Mouse (Mus musculus): Measurements from ENCODE around the gene Trak2. TPM values are rescaled to one million over a fixed set of nuclear protein-coding genes. Genes with fewer than 3 reads are reported as not detected.
"Not testable (repeated sequence)": the region's sequence is repeated elsewhere in the genome, so short reads cannot be mapped to it uniquely, and the experiment has no call there.

Trak2 gene
- polyA plus RNA-seq, 1 experiment from 2014 or later = 15.5 TPM

DNA sequence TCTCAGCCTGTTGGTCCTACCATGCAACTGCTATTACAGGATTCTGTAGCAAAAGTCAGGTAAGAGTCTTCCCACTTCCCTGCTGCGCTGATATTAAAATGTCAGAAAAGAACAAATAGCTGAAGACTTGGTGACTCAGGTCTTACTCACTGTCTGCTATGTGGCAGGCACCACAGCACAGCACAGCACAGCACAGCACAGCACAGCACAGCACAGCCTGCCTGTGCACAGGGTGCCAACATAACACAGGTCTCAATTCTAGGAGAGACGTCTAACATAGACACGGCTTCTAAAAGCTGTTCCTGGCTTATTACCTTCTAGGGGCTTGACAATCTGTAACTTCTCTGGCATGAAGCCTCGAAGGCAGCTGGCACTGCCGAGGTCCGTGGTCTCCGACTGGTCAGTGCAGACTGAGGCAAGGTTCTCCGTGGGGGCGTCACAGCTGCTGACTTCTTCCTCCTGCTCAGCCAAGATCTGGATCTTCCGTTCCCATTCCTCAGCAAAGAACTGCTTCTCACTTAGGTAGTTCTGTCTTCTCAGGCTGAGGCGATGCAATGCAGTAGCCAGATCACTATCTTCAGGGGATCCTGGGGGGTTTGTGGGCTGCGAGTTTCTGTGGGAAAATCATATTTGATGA, 63.5 kb downstream of the Trak2 start:
- Histone ChIP-seq H3K4me3 (ENCODE audit: low read depth, low read length) (no peak overlapping the region), H3K27ac (ENCODE audit: low read depth, low read length) (no peak overlapping the region), H3K27me3 (ENCODE audit: control insufficient read depth, insufficient read depth, low read length) (no peaks in the 10 kb centered on the region), H3K9ac (replicated peaks; ENCODE audit: low read depth, low read length) (no peak overlapping the region), H3K9me3 (ENCODE audit: control insufficient read depth, low read length) (no peaks in the 10 kb centered on the region), H3K36me3 (ENCODE audit: control insufficient read depth, insufficient read depth, low read length) (peaks cover 31% of the 10 kb centered on the region), H3K4me1 (ENCODE audit: control insufficient read depth, insufficient read depth, low read length) (no peaks in the 10 kb centered on the region), H3K4me2 (ENCODE audit: low read depth, low read length) (no peak overlapping the region)
- 97% methylated on average over 12 of the region's 12 CpGs for WGBS
- no peak for ATAC-seq (ENCODE audit: low read depth)

DNA sequence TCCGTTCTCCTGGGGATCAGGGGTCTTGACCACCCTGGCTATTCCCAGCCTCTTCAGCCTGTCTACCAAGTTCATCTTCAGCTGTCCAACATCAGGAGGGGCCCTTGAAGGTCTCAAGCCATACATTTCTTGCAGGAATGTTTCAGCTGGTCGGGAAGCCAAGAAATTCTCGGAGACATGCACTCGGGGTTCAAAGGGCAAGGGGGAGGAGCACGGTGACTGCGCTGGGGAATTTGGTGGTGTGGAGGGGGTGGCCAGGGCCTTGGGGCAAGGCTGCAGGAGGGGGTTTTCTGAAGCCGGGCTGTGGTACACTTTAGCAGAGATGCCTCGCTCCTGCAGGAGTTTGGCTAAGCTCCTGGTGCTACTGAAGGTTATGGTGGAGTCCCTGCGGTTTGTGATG, 69.5 kb downstream of the Trak2 start:
- no peak overlapping the region for H3K9ac ChIP-seq (replicated peaks; ENCODE audit: low read depth, low read length)
- H3K9me3 ChIP-seq (ENCODE audit: control insufficient read depth, low read length) = no peaks in the 10 kb centered on the region
- H3K4me2 ChIP-seq (ENCODE audit: low read depth, low read length) = no peak overlapping the region
- no peak overlapping the region for H3K27ac ChIP-seq (ENCODE audit: low read depth, low read length)
- H3K27me3 ChIP-seq (ENCODE audit: control insufficient read depth, insufficient read depth, low read length) = no peaks in the 10 kb centered on the region
- H3K4me1 ChIP-seq (ENCODE audit: control insufficient read depth, insufficient read depth, low read length) = no peaks in the 10 kb centered on the region
- no peak for ATAC-seq (ENCODE audit: low read depth)
- WGBS = 89% methylated on average over 9 of the region's 9 CpGs
- H3K4me3 ChIP-seq (ENCODE audit: low read depth, low read length) = no peak overlapping the region
- H3K36me3 ChIP-seq (ENCODE audit: control insufficient read depth, insufficient read depth, low read length) = peaks cover 22% of the 10 kb centered on the region

DNA sequence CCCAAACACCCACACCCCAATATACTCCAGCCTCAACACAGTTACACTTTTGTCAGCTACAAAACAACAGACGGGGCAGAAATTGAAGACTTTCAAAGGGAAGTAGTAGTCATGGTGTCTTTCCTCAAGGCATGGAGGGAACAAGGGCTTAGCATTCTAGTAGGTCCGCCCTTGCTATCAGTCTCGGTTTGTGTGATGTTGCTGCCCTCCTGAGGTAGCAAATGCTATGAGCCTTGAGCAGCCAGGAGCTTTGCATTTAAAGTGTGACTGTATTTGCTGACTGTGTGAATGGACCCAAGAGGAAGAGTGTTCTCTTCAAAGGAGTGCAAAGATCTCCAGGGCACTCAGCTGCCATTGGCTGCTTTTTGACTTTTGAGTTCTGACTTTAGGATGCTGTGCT, 75.7 kb downstream of the Trak2 start:
- H3K4me2 ChIP-seq (ENCODE audit: low read depth, low read length); H3K27me3 ChIP-seq (ENCODE audit: control insufficient read depth, insufficient read depth, low read length); H3K9ac ChIP-seq (replicated peaks; ENCODE audit: low read depth, low read length); H3K27ac ChIP-seq (ENCODE audit: low read depth, low read length); H3K4me1 ChIP-seq (ENCODE audit: control insufficient read depth, insufficient read depth, low read length); H3K9me3 ChIP-seq (ENCODE audit: control insufficient read depth, low read length); H3K4me3 ChIP-seq (ENCODE audit: low read depth, low read length); H3K36me3 ChIP-seq (ENCODE audit: control insufficient read depth, insufficient read depth, low read length): not testable (repeated sequence)
- peak; percentile 44; the same call in 1 of the 2 replicates for ATAC-seq (ENCODE audit: low read depth)
- WGBS = 49% methylated on average over 3 of the region's 3 CpGs

DNA sequence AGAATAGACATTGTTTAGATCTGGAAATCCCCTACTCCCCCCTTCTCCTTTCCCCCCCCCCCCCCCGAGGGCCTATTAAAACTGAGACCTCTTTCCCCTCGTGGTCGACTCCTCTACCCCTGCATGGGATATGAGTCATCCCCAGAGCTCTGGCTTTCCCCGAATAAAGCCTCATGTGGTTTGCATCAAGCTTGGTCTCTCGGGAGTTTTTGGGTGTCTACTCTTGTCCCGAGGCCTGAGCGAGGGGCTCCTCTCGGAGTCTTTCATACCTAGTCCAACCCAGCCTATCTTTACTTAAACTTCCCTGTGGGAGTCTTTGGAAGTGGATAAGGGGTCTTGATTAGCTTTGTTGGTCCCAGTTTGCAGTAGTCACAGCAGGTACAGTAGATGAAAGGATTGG, 80.8 kb downstream of the Trak2 start:
- H3K9ac ChIP-seq (replicated peaks; ENCODE audit: low read depth, low read length); ATAC-seq (ENCODE audit: low read depth); H3K9me3 ChIP-seq (ENCODE audit: control insufficient read depth, low read length); H3K27ac ChIP-seq (ENCODE audit: low read depth, low read length); H3K4me3 ChIP-seq (ENCODE audit: low read depth, low read length); H3K4me1 ChIP-seq (ENCODE audit: control insufficient read depth, insufficient read depth, low read length); H3K36me3 ChIP-seq (ENCODE audit: control insufficient read depth, insufficient read depth, low read length); H3K4me2 ChIP-seq (ENCODE audit: low read depth, low read length); H3K27me3 ChIP-seq (ENCODE audit: control insufficient read depth, insufficient read depth, low read length): not testable (repeated sequence)
- 95% methylated on average over 8 of the region's 8 CpGs for WGBS

DNA sequence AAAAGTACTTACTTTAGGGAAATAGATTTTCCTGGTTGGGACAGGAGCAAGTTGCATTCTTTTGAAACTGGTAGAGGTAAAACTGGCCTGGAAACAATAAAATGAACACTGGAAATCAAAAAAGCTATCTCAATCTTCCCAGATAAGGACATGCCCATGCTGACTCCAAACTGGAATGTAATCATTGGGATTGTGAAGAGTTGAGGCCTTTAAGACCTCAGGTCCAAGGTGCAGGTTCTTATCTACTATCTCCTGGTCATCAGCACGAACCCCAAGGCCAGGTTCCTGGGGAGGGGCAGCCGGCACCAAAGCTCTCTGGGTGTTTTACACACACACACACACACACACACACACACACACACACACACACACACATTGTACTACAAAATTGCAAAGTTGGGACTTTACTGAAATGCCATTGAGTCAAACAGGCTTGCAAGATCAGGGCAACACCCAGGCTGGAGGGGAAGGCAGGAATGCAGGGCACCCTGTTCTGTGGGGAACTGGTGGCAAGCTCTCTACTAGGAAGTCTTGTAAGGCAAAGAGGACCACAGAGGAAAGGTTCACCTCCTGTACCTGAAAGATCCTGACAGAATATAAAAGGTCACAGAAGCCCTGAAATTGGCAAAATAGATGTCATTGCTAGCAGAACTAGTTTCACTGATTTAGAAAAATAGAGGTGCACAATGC, 81.6 kb downstream of the Trak2 start:
- H3K27me3 ChIP-seq (ENCODE audit: control insufficient read depth, insufficient read depth, low read length); H3K4me3 ChIP-seq (ENCODE audit: low read depth, low read length); H3K4me2 ChIP-seq (ENCODE audit: low read depth, low read length); H3K27ac ChIP-seq (ENCODE audit: low read depth, low read length); ATAC-seq (ENCODE audit: low read depth); H3K9ac ChIP-seq (replicated peaks; ENCODE audit: low read depth, low read length); H3K9me3 ChIP-seq (ENCODE audit: control insufficient read depth, low read length); H3K4me1 ChIP-seq (ENCODE audit: control insufficient read depth, insufficient read depth, low read length); H3K36me3 ChIP-seq (ENCODE audit: control insufficient read depth, insufficient read depth, low read length): not testable (repeated sequence)
- 89% methylated on average over 2 of the region's 2 CpGs for WGBS

DNA sequence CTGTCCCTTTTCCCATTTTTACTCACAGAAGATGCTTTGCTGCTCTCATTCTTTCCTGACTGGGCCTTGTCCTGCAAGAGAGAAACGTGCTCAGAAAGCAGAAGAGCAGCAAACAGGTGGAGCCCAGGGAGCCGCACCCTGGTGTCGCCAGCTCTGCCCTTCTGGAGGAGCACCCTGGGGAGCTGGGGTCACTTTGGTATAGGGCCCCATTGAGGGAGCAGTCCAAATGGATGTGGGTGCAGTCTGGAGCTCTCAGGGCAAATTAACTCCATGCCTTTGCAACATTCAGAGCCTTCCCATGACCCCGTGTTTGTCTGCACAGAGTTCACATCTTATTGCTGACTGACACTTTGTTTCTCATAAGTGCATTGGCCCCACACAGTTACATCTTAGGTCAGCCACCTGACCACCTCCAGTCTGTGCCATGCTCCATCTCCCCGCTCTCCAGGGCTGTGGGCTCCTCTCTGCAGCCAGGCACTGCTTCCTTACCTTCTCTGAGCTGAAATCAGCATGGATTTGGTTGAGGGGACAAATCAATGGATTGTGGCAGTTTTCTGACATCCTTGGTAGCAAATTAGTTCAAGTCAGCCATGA, 82.4 kb downstream of the Trak2 start:
- H3K27ac ChIP-seq (ENCODE audit: low read depth, low read length); H3K4me2 ChIP-seq (ENCODE audit: low read depth, low read length); ATAC-seq (ENCODE audit: low read depth); H3K9me3 ChIP-seq (ENCODE audit: control insufficient read depth, low read length); H3K27me3 ChIP-seq (ENCODE audit: control insufficient read depth, insufficient read depth, low read length); H3K36me3 ChIP-seq (ENCODE audit: control insufficient read depth, insufficient read depth, low read length); H3K4me3 ChIP-seq (ENCODE audit: low read depth, low read length); H3K9ac ChIP-seq (replicated peaks; ENCODE audit: low read depth, low read length); H3K4me1 ChIP-seq (ENCODE audit: control insufficient read depth, insufficient read depth, low read length): not testable (repeated sequence)
- 86% methylated on average over 4 of the region's 5 CpGs for WGBS

DNA sequence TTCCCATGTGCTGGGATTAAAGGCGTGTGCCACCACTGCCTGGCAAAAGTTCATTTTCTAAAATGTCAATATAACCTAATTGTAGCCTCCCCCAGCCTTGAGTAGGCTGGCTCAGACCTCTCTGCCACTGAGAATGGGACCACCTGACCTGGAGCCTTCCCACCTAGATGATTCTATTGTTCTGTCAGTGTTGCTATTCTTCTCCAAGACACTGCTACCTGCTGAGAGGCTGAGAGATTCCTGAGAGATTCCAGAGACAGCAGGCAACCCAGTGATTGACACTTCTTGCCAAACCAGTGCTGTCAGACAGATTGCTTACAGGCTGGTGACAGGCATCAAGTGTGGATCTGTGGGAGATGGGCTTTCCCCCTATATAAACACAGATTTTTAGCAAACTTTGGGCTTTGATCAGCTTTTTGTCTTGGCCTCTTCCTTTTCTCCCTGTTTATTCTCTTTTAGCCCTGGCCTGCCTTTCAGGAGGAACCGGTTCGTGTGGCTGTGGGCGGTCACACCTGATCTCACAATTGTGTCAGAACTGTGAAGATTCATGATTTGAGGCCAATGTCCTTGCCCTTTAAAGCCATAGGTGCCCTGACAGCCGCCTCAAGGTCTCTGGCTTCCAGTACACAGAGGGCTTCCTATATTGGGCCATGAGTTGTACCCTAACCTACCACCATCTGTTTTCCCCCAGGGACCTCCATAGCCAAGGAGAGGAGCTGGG, 83.2 kb downstream of the Trak2 start:
- Histone ChIP-seq H3K27me3 (ENCODE audit: control insufficient read depth, insufficient read depth, low read length) (no peaks in the 10 kb centered on the region), H3K9ac (replicated peaks; ENCODE audit: low read depth, low read length) (no peak overlapping the region), H3K9me3 (ENCODE audit: control insufficient read depth, low read length) (no peaks in the 10 kb centered on the region), H3K36me3 (ENCODE audit: control insufficient read depth, insufficient read depth, low read length) (no peaks in the 10 kb centered on the region), H3K4me3 (ENCODE audit: low read depth, low read length) (no peak overlapping the region), H3K4me2 (ENCODE audit: low read depth, low read length) (no peak overlapping the region), H3K4me1 (ENCODE audit: control insufficient read depth, insufficient read depth, low read length) (no peaks in the 10 kb centered on the region), H3K27ac (ENCODE audit: low read depth, low read length) (no peak overlapping the region)
- 82% methylated on average over 5 of the region's 5 CpGs for WGBS
- no peak for ATAC-seq (ENCODE audit: low read depth)

DNA sequence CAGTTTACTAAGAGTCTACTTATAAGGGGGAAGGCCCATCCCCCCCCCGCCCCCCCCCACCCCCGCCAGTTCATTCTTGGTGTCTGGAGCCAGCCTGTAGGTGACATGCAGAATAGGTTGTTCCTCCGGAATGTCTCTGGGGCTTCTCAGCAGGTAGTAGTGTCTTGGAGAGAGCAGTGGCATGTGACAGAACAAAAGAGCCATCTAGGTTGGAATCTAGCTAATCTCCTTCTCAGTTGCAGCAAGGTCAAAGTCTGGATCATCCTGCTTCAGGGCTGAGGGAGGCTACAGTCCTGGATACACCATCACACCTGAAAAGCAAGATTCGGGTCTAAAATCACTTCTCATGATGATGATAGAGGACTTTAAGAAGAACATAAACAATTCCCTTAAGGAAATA, 87.6 kb downstream of the Trak2 start:
- no peak for ATAC-seq (ENCODE audit: low read depth)
- H3K36me3 ChIP-seq (ENCODE audit: control insufficient read depth, insufficient read depth, low read length) = no peaks in the 10 kb centered on the region
- no peak overlapping the region for H3K27ac ChIP-seq (ENCODE audit: low read depth, low read length)
- H3K4me2 ChIP-seq (ENCODE audit: low read depth, low read length) = no peak overlapping the region
- no peaks in the 10 kb centered on the region for H3K9me3 ChIP-seq (ENCODE audit: control insufficient read depth, low read length)
- no peak overlapping the region for H3K4me3 ChIP-seq (ENCODE audit: low read depth, low read length)
- H3K9ac ChIP-seq (replicated peaks; ENCODE audit: low read depth, low read length) = no peak overlapping the region
- no peaks in the 10 kb centered on the region for H3K4me1 ChIP-seq (ENCODE audit: control insufficient read depth, insufficient read depth, low read length)
- no peaks in the 10 kb centered on the region for H3K27me3 ChIP-seq (ENCODE audit: control insufficient read depth, insufficient read depth, low read length)
- WGBS = 88% methylated on average over 4 of the region's 4 CpGs

DNA sequence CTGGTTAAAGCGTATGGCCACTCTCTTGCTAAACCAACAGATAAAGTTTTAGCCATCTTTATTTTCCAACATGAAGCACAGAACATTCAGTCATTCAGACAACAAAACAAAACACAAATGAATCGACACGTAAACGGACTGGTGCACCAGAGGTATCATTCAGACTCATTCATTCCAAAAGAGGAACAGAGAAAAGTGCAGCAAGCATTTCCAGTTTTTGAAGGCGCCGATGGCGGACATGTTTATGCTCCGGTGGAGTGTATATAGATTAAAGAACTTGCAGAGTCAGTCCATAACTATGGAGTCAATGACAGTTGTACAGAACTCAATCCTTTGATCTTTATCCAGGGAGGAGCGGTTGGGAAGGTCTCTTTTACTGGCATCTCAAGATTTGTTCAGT, 90.0 kb downstream of the Trak2 start:
- not testable (repeated sequence) for H3K27ac ChIP-seq (ENCODE audit: low read depth, low read length); H3K9me3 ChIP-seq (ENCODE audit: control insufficient read depth, low read length); H3K4me2 ChIP-seq (ENCODE audit: low read depth, low read length); H3K4me3 ChIP-seq (ENCODE audit: low read depth, low read length); ATAC-seq (ENCODE audit: low read depth); H3K27me3 ChIP-seq (ENCODE audit: control insufficient read depth, insufficient read depth, low read length); H3K36me3 ChIP-seq (ENCODE audit: control insufficient read depth, insufficient read depth, low read length); H3K9ac ChIP-seq (replicated peaks; ENCODE audit: low read depth, low read length); H3K4me1 ChIP-seq (ENCODE audit: control insufficient read depth, insufficient read depth, low read length)
- 97% methylated on average over 9 of the region's 9 CpGs for WGBS
